Mouse (Mus musculus): ENCODE measurements around the gene Ugt1a9.

- TF ChIP-seq CTCF (IDR thresholded peaks at IDR 0.05; ENCODE audit: extremely low read depth, insufficient read depth, low read length) (no peak), POLR2A (IDR thresholded peaks at IDR 0.05; ENCODE audit: extremely low read depth, insufficient read depth, low read length) (no peak)
Observed at GRCm38 (mm10) chr1:88137264-88137663, 66.7 kb downstream of the Ugt1a9 start.

All from cortical plate, adult 2 months (tissue).